Mouse (Mus musculus): ENCODE data around the gene Cyp39a1.

DNA sequence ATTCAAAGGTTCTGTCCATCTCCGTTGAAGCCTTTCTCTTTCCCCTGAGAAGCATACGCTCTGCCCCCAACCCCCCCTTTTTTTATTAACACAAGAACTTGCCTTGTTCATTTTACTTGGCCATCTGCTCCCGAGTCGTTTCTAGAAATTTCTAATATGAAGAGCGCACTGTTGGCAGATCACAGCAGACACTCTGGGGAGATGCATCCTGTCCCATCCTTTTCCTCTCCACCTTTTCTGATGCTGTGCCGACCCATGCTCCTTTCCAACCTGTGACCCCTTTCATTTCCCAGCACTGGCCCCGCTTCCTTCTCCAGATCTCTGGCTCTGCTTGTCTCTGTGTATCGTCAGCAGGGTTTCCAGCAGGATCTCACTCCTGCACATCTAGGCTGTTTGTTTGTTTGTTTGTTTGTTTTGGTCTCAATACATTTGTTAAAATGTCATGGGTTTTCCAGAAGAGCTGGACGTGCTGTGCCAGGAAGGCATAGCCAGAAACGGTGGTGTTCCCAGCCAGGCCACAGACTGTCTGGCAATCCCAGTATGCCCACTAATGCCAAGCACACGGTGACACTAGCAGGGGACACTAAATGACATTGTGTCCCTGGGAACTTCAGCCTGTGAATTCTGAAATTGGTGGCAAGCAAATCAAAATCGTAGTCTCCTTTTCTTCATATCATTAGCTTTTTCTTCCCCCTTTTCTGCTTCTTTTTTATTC, 37.1 kb downstream of the Cyp39a1 start:
- no peak for TF ChIP-seq POLR2A (IDR thresholded peaks at IDR 0.05; ENCODE audit: insufficient read depth, low read depth, low read length)
- 0 out of 2 replicates have a peak, but pooled peaks have one; percentile 21 for TF ChIP-seq EP300 (IDR thresholded peaks at IDR 0.05; ENCODE audit: insufficient read depth, low read depth, low read length)
